Mouse (Mus musculus) large intestine, adult 2 months (tissue): ENCODE results near the gene Vmn1r52. TPM values are rescaled to one million over a fixed set of nuclear protein-coding genes. Genes with fewer than 3 reads are reported as not detected.
"Not testable (repeated sequence)": the region's sequence is repeated elsewhere in the genome, so short reads cannot be mapped to it uniquely, and the experiment has no call there.

Experiments used
- DNase-seq: peaks from one replicate; pipeline ENCODE4 v3.0.0-alpha.2; 2012; ENCODE audit warnings: low read depth, low spot score
- WGBS: fragments of 180-500 bp; shearing (Covaris S2); methylation state at CpG from one replicate; pipeline ENCODE4 v1.1.7; 2018; 5-methylcytosine and 5-hydroxymethylcytosine counted together
- polyA plus RNA-seq: library from polyadenylated mRNA; depleted of rRNA; stranded (reverse); fragments of >200 nt; gene quantifications from 2 replicates; pipeline ENCODE4 v1.2.3, GENCODE M21; 2012; rRNA removed

The Vmn1r52 gene
- not detected in 2 replicates for polyA plus RNA-seq

DNA sequence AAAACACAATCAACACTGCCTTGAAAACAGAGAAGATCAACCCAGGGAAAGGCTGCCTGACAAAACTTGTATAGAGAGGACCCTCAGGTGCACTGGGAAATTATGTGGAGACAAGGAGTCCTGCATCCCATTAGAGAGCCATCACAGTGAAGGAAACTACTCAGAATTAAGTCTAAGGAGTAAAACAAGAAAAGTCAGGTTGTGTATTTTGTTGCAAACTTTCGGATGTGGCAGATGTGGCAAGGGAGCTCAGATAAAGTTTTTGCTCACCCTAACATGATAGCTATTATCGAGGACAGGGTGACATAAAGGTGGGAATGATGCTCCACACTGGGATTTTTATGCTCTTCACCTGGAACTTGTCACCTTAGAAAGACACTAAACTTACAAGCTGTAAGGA lies at the start of gene Vmn1r52:
Gene Vmn1r52, plus strand, starts transcription at position 301 of the 400 bp plus-strand sequence.
- no peak for DNase-seq
- WGBS: 56% methylated on average over 2 of the region's 2 CpGs

DNA sequence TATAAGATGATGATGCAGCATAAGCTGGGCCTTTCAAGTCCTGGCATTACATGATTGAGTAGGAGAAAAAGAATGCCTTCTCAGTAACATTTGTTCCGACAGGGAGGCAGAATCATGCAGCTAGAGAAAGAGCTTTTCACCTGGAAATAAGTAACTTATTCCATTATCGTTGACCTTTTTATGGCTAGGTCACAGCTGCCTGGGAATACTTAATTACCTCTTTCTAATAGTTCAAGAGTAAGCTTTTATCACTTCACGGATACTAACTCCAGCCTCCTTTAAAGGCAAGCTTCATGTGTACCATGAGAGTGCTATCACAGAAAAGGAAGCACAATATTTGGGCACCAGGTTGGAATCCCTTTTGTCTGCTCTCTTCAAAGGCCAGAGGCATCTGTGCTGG lies 14.5 kb upstream of the Vmn1r52 start:
- WGBS: 46% methylated on average over 3 of the region's 3 CpGs
- no peak for DNase-seq

DNA sequence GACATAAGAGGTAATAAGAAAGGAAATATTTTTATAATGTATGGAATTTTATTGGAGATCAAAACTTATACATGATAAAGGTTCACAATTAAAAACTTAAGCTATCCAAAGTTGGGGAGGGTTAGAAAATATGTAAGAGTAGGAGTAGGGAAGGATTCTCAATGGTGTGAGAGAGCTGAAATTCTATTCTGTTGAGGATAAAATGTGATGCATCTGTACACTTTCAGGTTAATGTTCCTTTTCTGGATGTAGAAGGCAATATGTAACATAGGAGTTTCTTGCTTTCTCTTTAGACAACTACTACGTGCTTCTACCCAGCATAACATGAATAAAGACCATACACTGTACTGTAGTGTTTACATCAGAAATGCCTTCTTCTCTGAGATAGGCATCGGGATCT lies 27.9 kb downstream of the Vmn1r52 start, which contains the start of gene V1ra8:
Gene V1ra8, plus strand, starts transcription at position 301 of the 400 bp plus-strand sequence.
- DNase-seq: not testable (repeated sequence)
- WGBS: 77% methylated on average over 2 of the region's 2 CpGs

DNA sequence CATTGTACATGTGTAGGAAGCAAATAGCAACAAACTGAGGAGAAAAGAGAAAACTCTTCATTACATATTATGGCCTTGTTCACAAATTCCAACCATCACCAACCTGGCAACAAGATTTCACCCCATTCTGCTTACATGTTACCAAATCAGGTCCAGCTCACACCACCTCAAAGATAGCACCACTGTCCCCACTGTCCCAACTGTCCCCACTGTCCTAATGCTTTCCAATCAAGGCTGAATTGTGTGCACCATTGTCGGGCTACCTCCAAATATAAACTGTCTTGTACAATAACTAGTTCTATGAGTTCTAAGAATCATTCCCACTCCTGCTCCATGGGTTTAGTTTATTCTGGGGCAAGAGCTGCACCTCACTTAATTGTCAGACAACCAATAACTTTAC lies 49.7 kb downstream of the Vmn1r52 start, which contains the start of gene Vmn1r53:
Gene Vmn1r53, minus strand, starts transcription at position 101 of the 400 bp plus-strand sequence.
- WGBS: 88% methylated on average over 1 of the region's 1 CpGs
- DNase-seq: no peak

Other genes with a start within 250 kb of the Vmn1r52 start
- gene Vmn1r45, start 234.2 kb upstream of the Vmn1r52 start, polyA plus RNA-seq: not detected in 2 replicates
- not detected in 2 replicates for gene Vmn1r46, start 205.5 kb upstream of the Vmn1r52 start, polyA plus RNA-seq
- not detected in 2 replicates for gene Vmn1r47, start 158.7 kb upstream of the Vmn1r52 start, polyA plus RNA-seq
- not detected in 2 replicates for gene Vmn1r48, start 138.0 kb upstream of the Vmn1r52 start, polyA plus RNA-seq
- gene Vmn1r49, start 96.3 kb upstream of the Vmn1r52 start, polyA plus RNA-seq: not detected in 2 replicates
- gene Vmn1r50, start 73.4 kb upstream of the Vmn1r52 start, polyA plus RNA-seq: not detected in 2 replicates
- not detected in 2 replicates for gene Vmn1r51, start 52.2 kb upstream of the Vmn1r52 start, polyA plus RNA-seq
- not detected in 2 replicates for gene V1ra8, start 28.0 kb downstream of the Vmn1r52 start, polyA plus RNA-seq
- gene Vmn1r53, start 49.6 kb downstream of the Vmn1r52 start, polyA plus RNA-seq: 0.14 TPM in 1 of 2 replicates, not detected in the other
- not detected in 2 replicates for gene Vmn1r54, start 71.5 kb downstream of the Vmn1r52 start, polyA plus RNA-seq
- gene BC048671, start 126.4 kb downstream of the Vmn1r52 start, polyA plus RNA-seq: not detected in 2 replicates
- 0.12 and 0.45 TPM in 2 replicates for gene Chst13, start 150.4 kb downstream of the Vmn1r52 start, polyA plus RNA-seq
- gene Uroc1, start 158.5 kb downstream of the Vmn1r52 start, polyA plus RNA-seq: 0.03 TPM in 1 of 2 replicates, not detected in the other
- 9.3 and 13.1 TPM in 2 replicates for gene Zxdc, start 194.7 kb downstream of the Vmn1r52 start, polyA plus RNA-seq